Mouse (Mus musculus) bone marrow, adult 2 months (tissue): Measurements from ENCODE around the gene Cdc6. TPM values are rescaled to one million over a fixed set of nuclear protein-coding genes. Genes with fewer than 3 reads are reported as not detected.

Experiments
- H3K27ac ChIP-seq: fragments of 200-500 bp; 2 replicates; pipeline ENCODE4 v1.5.1; 2012; ENCODE audit warnings: low read depth, mild to moderate bottlenecking, control low read depth, inconsistent platforms, low read length; ENCODE audit not compliant: control insufficient read depth, poor library complexity, insufficient read depth
- H3K4me1 ChIP-seq: fragments of 200-500 bp; 2 replicates; pipeline ENCODE4 v1.6.1; 2011; ENCODE audit warnings: low read length; ENCODE audit not compliant: control insufficient read depth, insufficient read depth
- H3K4me3 ChIP-seq: fragments of 200-500 bp; replicated peaks from 2 replicates; pipeline ENCODE3; 2011; ENCODE audit warnings: mild to moderate bottlenecking, low read depth, low read length, control low read depth; ENCODE audit not compliant: control insufficient read depth
- CTCF ChIP-seq: fragments of 200-500 bp; IDR thresholded peaks from 2 replicates; pipeline ENCODE4 v1.5.1; 2011; ENCODE audit warnings: low read length, control low read depth; ENCODE audit not compliant: control insufficient read depth, insufficient read depth
- POLR2A ChIP-seq: fragments of 200-500 bp; IDR thresholded peaks from 2 replicates; pipeline ENCODE4 v1.6.1; 2011; ENCODE audit warnings: low read depth, mild to moderate bottlenecking, control low read depth, low read length, borderline replicate concordance; ENCODE audit not compliant: control insufficient read depth
- WGBS: fragments of 180-500 bp; shearing (Covaris S2); methylation state at CpG from one replicate; pipeline ENCODE4 v1.1.7; 2018; 5-methylcytosine and 5-hydroxymethylcytosine counted together
- polyA plus RNA-seq: library from polyadenylated mRNA; stranded (reverse); fragments of >200 nt; gene quantifications from 2 replicates; pipeline ENCODE4 v1.2.4, GENCODE M21; 2011; ENCODE audit warnings: low replicate concordance; ENCODE audit not compliant: missing spikeins, insufficient read depth, insufficient read length

Cdc6 gene
- polyA plus RNA-seq: 50.4 and 53.9 TPM in 2 replicates

GRCm38 (mm10) chr11:98907437-98908173, at the start of gene Cdc6:
TSS of gene Cdc6 (plus strand) at chr11:98907801.
- peaks cover 2% of the 10 kb centered on the region; the same call in 1 of the 2 replicates for H3K4me1 ChIP-seq
- peak; percentile 46 for TF ChIP-seq POLR2A
- no peak for TF ChIP-seq CTCF
- WGBS: under 1% methylated on average over 49 of the region's 49 CpGs
- H3K27ac ChIP-seq: peak within 1 kb of the TSS; percentile 43
- H3K4me3 ChIP-seq: peak within 1 kb of the TSS; percentile 61

- TF ChIP-seq POLR2A: no peak
- TF ChIP-seq CTCF: peak; percentile 55
- H3K27ac ChIP-seq: no peak overlapping the region
- 31% methylated on average over 14 of the region's 14 CpGs for WGBS
- no peak overlapping the region for H3K4me3 ChIP-seq
- H3K4me1 ChIP-seq: no peaks in the 10 kb centered on the region
Measured at GRCm38 (mm10) chr11:98858759-98859731, 48.6 kb upstream of the Cdc6 start.

DNA sequence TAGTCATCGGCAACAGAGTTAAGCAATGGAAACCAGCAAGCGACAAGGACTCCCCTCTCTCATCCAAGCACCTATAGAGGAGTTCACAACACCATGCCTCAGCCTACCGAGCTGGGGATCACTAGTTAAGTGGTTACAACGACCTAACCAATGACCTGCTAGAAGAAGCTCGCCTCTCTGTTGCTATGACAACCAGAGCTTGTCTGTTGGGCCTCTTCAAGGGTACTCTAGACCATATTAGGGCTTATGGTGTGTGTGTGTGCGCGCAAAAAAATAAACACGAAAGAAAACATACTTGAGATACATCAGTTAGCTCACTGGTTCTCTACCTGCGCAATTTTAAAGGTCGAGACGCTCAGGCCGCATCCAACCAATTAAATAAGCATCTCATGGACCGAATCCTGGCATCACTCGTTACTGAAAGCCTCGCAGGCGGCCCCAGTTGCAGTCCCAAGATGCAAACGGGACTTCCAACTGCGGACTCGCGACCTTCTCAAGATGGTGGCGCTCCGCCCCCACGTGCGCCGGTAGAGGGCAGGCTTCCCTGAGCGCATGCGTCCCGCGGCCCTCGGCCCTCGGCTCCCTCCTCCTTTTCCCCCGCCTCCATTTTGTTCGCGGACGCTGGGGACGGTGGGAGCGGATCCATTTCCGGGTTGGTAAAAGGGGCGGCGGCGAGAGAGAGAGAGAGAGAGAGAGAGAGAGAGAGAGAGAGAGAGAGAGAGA, 44.4 kb upstream of the Cdc6 start, which contains the start of gene Wipf2:
Gene Wipf2 (plus strand): TSS at position 611 of the 723 bp plus-strand sequence.
- peak within 1 kb of the TSS; percentile 75 for H3K27ac ChIP-seq
- 6% methylated on average over 40 of the region's 41 CpGs for WGBS
- no peaks in the 10 kb centered on the region; the same call in 1 of the 2 replicates for H3K4me1 ChIP-seq
- peak within 1 kb of the TSS; percentile 88 for H3K4me3 ChIP-seq
- TF ChIP-seq CTCF (peak; percentile 75), POLR2A (peak; percentile 59; the same call in 1 of the 2 replicates)

DNA sequence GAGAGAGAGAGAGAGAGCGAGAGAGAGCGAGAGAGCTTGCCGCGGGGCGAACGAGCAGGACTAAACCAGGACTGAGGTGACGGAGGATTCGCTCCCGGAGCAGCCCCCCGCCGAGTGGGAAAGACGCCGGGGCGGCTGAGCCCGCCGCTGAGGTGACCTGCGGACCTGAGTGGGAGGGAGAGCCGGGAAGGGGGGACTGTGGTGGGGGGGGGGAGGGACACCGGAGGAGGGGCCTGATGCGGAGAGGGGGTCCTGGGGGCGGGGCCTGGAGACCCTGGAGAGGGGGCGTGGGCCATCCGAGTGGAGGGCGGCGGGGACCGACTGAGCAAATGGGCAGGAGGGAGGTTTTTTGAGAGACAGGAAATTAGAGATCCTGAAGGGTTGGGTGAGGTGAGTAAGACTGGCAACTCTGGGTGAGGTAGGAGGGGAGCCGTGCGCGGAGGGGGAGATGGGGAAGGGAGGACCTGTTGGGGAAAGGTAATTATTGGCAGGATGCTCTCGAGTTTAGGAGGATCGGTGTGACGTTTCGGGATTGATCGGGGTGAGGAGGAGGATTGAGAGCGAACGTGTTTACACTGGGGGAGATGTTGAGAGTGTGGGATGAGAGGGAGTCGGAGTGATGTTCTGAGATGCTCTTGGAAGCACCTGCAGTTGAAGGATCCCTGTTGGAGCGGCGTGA, 43.7 kb upstream of the Cdc6 start:
- WGBS: under 1% methylated on average over 38 of the region's 39 CpGs
- H3K27ac ChIP-seq: peak overlapping the region; percentile 75
- TF ChIP-seq POLR2A: no peak
- no peak for TF ChIP-seq CTCF
- H3K4me3 ChIP-seq: peak overlapping the region; percentile 88
- no peaks in the 10 kb centered on the region; the same call in 1 of the 2 replicates for H3K4me1 ChIP-seq

DNA sequence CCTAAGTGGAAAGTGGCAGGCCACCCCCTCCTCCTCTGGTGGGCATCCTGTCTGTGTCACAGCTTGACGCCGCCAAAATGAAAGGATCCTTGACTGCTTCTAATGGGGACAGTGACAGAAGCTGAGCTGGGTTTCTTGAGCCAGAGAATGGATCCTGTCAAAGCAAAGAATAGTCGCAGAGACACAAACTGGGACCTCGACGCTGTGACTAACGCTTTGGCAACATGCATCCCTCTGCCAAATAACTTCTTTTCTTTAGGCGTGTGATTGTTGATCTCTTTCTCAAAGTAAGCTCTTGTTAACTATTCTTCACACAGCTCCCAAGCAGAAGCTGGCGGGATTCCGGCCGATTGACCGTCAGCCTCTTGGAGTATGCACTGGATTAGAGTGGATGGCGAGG, 40.3 kb upstream of the Cdc6 start:
- Histone ChIP-seq H3K27ac (no peak overlapping the region), H3K4me3 (no peak overlapping the region), H3K4me1 (no peaks in the 10 kb centered on the region; the same call in 1 of the 2 replicates)
- WGBS: 94% methylated on average over 12 of the region's 12 CpGs
- no peak for TF ChIP-seq CTCF
- no peak for TF ChIP-seq POLR2A

DNA sequence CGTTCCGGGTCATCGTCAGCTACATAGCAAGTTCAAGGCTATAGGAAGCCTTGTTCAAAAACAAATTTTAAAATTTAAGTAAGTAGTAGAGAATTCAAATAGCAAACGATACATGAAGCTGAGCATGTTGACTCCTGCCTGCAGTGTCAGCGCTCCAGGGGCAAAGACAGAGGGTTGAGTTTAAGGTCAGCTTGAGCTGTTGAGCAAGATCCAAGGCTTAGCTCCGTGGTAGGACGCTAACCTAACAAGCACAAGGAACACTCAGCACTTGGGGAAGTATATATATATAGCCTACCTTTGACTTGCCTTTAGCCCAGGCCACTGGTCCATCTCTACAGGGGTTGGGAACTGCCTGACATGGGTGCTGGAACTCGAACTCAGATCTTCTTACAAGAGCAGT, 37.7 kb upstream of the Cdc6 start:
- 79% methylated on average over 8 of the region's 8 CpGs for WGBS
- H3K4me1 ChIP-seq: no peaks in the 10 kb centered on the region; the same call in 1 of the 2 replicates
- TF ChIP-seq POLR2A (no peak), CTCF (no peak)
- no peak overlapping the region for H3K4me3 ChIP-seq
- H3K27ac ChIP-seq: no peak overlapping the region

DNA sequence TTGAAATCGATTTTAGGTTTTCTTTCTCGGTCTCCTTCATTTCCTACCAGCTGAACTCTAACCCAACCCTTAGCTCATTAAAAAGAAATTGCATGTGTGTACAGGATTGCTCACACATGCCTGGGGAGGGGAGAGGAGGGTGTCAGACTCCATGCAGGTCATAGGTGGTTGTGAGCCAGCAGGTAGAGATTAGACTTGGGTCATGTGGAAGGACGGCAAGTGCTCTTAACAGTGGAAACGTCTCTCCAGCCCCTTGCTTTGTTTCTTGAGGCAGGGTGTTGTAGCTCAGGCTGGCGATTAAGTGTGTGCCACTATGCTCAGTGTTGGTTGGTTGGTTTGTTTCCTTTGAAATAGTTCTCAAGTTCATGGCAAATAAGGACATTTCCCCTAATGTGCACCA, 36.8 kb upstream of the Cdc6 start:
- Histone ChIP-seq H3K4me3 (no peak overlapping the region), H3K27ac (no peak overlapping the region), H3K4me1 (no peaks in the 10 kb centered on the region; the same call in 1 of the 2 replicates)
- WGBS: 72% methylated on average over 5 of the region's 5 CpGs
- no peak for TF ChIP-seq POLR2A
- TF ChIP-seq CTCF: no peak
